Mouse (Mus musculus) left cerebral cortex, adult 11 months (tissue): ENCODE data around the gene Cd40.

Source experiments
- DNase-seq: peaks from one replicate; pipeline ENCODE4 v3.0.0; 2022; ENCODE audit warnings: low spot score

The Cd40 gene

DNA sequence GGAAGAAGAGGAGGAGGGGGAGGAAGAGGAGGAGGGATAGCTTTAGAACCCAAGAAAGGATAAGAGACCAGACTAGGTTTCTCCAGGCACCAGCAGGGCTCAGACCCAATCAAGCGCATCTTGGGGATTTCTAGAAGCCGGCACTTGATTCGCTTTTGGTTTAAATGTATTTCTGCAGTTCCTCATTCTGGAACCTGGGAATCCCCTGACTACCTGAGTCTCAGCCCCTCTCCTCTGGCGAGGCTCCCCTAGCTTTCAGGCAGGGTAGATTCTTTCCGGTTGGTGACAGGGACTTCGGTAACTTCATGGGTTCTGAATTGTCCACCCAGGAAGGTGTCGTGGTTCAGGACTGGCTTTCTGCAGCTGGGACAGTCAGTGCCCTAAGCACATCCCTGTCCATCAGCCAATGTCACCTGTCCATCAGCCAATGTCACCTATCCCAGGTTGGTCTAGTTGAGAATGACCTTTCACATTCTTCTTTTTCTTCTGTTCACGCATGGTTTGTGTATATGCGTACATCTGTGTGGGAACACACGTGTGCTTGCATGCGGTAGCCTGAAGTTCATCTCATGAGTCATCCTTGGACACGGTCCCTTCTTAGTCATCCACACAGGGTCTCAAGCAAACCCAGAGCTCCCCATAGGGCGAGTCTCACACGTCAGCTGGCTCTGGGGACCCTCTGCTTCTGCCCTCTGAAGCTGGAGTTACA, 1.1 kb downstream of the Cd40 start:
- DNase-seq = no peak

DNA sequence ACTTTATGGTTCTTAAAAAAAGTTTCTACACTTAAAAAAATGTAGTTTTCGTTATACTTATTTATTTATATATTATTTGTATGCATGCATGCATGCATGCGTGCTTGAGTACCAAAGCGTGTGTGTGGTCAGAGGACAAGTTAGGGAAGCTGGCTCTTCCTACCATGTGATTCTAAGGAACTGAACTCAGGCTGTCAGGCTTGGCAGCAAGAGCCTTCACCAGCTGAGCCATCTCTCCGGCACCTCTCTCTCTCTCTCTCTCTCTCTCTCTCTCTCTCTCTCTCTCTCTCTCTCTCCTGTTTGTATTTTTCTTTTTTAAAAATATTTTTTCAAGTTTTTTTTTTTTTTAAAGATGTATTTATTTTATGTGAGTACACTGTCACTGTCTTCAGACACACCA, 4.5 kb downstream of the Cd40 start:
- DNase-seq = no peak

DNA sequence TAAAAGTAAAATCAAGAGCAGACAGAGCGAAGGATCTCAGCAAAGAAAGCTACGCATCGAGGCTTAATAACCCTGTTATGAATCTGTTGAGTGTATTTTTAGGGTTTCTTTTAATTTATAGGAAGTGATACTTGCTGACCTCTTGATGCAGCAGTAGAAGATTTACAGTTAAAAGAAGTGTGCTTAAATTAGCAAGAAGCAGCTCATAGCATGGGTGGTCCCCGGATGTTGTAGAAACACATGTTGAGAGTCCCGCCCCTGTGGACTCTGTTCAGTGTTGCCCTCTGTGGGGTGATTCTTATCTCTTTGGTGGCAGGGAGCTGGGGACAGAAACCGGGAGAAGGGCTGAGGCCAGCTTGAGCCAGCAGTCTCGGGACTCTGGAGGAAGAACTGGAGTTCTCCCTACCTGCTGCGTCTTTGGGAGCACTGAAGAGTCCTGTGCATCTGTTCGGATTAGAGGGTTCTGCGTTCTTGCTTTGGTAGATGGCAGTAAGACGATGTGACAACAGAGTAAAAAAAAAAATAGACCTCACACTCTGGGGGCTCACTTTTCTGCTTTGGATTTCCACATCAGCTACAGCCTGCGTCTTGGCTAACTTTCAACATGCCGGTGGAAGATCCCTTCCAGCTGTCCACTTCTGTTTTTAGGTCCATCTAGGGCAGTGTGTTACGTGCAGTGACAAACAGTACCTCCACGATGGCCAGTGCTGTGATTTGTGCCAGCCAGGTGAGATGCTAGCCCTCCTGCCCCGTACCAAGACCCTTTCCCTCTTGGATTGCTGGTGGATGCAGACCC, 6.4 kb downstream of the Cd40 start:
- DNase-seq = no peak

DNA sequence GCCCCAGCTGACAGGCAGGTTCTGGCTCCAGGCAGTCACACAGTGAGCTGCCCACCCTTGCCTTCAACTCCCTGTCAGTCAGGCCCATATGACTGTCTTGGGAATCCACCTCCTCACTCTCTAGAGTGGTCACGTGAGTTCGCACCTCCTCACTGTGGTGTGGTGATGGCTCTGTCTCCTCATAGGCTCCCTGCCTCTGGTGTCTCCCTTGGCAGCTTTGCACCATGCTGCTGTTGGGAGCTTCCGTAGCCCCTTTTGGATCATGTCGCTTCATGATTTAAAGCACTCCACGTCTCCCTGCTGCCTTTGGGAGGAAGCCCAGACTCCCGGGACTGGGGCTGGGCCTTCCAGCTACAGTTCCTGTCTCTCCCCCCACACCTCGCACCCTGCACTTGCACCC, 9.1 kb downstream of the Cd40 start:
- DNase-seq = no peak

DNA sequence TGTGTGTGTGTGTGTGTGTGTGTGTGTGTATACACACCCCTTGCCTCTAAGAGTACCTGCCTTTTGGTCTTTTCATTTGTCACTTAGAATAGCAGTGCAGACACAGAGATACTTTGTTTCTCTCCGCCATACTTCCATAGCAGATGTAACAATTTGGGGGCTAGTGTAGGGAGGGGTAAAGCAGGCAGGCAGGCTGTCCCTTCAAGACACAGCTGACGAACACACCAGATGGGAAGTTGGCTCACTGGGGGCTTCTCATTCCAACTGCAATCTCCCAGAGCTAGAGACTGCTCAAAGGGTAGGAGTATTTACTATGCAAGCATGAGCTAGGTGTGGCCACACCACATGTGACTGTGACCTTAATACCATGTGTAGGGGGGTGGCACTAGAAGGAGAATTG, 13.4 kb downstream of the Cd40 start:
- DNase-seq = no peak

DNA sequence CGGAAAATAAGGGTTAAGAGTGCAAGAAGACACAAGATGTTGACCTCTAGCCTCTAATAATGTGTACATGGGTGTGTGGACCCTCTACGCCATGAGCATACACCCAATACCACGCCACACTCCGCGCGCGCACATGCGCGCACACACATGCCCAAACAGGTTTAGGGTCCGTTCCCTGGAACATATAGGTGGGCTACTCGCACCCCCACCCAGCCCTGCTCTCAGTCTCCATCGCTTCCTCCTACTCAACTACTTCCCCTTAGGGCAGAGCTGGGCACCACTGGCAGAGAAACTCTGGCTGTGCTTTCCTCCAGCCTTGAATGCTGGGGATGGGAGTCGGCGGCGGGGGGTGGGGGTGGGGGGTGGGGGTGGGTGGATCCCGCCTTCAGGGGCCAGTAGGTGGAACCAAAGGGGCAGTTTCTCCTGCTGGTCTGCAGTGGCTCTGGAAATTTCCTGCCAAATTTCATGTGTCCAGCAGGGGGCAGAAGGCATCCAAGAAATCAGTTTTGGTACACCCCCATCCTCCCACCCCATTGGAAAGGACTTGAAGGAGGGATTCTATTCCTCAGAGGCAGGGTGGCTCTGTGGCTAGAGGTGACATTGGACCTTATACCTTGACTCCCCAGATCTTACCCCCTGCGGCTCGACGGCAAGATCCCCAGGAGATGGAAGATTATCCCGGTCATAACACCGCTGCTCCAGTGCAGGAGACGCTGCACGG, 14.8 kb downstream of the Cd40 start:
- no peak for DNase-seq

DNA sequence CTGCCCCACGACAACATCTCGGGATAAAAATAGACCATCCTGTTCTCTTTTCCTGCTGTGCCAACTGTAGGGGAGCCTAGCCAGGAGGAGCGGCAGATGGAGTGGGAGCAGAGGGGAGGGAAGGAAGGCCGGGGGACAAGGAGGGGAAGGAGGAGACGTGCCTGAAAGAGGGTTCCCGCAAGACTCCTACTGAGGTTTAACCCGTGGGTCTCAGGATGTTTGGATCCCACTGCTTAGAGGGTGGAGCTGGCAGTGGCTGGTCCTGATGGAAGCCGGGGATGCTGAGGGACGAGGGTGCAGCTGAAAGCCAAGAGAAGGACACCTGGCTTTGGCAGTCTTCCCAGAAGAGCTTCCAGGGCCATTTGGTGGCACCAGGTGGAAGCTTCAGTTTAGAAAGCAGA, 18.0 kb downstream of the Cd40 start:
- DNase-seq = no peak

DNA sequence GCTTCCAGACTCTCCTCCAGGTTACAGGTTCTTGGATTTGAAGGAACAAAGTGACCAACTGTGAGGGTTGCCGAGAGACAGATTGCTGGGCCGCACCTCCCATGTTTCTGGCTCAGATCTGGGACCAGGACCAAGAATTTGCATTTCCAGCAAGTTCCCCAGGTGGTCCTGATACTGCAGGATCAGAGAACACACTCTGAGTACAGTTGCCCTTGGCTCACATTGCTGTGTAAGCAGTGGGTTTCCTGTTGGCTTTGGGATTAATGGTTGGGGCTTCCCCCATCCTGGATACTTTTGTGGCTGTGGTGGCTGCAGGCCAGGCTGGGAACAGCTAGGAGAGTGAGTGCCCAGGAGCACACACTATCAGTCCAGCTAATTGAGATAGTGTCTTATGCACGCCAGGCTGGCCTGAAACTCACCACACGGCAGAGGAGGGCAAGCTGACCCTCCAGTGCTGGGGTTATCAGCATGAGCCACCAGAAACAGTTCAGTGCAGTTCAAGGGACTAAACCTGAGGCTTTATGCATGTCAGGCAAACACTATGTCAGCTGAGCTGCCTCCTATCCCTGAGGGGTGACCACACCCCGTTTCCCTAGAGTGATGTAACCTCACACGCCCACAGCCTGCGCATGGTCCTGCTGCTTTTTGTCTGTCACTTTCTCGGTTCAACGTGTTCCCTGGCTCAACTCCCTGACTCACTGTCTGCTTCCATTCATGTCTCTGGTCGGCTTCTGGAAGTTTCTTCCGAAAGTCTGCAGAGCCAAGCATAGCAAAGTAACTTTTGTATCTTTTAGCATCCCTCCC, 18.9 kb downstream of the Cd40 start:
- DNase-seq = no peak

DNA sequence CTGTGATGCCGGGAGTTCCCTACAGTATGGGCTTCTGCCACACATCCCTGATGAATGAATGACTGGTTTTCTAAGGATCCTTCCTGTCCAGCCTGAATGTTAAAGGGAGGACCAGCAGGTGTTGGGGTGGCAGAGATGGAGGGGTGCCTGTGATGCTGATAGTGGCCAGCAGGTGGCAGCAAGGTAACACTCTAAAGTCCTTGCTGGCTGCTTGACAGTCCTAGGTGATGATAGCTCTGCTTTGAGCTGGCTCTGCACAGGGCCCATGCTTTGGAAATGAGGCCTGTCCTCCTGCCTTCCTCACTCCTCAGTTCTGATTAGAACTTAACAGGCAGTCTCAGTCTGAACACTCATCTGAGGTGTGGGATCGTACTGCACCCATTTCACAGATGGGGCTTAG, 19.5 kb downstream of the Cd40 start:
- DNase-seq = peak; percentile 80

DNA sequence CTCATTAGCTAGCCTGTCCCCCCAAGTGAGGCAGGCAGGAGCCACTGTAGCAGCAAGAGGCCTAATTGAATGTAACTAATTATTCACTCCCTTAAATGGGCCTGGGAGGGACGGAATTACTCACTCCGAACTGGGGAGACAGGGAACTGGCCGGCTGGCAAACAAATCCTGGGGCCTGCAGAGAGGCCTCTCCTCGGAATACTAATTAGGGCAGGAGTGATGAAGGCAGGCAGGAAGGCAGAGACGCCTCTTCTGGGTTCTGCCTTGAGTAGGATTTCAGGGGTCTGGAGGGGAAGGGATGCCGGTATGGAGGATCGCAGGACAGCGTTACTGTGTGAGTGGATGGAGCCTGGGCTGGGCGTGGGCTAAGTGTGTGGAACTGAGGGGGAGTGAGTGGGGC, 21.6 kb downstream of the Cd40 start:
- no peak for DNase-seq

DNA sequence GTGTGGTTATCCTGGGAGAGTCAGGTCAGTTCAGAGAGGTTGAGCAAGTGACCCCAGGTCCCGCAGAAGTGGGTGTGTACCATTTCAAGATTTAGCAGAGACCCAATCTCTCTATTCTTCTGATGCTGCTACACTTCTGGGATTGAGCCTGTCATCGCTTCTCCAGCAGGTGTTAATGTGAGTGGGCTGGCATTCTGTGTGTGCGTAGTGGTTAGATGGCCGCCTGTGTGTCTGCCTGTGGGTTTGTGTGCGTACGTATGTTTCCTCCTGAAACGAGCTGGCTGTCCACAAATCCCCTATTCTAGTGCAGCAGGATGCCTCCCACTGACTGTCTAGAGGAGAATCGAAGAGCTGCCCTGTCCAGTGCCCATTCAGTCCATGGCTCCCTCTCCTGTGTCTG, 22.6 kb downstream of the Cd40 start:
- DNase-seq = no peak

DNA sequence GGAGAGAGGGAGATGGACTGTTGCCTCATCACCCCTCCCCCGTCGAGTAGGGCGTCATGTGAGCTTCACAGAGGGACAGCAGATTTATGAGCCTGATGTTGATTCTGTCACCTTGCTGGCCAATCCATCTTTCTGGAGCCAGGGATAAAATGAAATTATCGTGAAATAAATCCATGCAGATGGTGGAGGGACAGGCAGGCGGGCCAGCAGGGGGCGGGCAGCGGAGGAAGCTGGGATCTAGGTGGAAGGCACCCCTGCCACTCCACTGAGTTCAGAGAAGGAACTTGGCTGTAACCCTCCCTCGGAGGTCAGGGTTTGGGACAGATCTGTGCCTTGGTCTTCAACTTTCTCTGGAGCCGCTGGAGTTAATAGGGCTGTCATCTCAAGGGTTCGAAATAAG, 23.2 kb downstream of the Cd40 start:
- no peak for DNase-seq

DNA sequence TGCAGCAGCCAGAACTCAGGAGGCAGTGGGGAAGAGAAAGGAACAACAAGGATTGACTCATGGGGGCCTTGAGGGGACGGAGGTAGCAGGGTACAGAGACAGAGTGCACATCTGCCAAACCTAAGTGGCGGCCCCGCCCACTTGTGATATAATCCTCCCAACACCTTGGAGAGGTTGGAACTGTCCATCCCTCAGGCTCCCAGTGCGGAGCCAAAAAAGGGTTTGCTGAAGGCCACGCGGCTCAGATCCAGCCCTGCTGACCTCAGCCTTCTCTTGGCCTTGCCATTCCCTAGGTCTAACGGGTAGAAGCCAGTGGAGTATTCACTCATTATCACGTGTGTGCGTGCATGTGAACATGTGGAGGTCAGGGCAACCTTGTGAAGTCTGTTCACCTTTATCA, 25.2 kb downstream of the Cd40 start:
- no peak for DNase-seq

DNA sequence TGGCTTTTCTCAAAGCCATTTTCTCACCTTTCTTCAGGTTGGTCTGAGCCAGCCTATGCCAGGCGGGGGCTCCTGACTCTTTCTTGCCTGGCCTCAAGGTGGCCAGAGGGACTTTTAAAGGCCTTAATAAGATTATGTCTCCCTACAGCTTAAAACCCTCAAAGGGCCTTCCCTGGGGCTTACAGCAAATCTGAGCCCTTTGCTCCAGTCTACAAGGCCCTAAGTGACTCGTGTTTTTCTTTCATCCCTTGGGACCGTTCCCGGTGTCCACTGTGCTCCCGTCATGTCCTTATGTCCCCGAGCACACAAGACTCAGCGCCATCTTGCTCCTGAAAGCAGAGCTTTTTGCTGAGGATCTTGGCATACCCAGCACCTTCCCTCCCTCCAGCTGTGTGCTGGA, 25.8 kb downstream of the Cd40 start:
- no peak for DNase-seq

DNA sequence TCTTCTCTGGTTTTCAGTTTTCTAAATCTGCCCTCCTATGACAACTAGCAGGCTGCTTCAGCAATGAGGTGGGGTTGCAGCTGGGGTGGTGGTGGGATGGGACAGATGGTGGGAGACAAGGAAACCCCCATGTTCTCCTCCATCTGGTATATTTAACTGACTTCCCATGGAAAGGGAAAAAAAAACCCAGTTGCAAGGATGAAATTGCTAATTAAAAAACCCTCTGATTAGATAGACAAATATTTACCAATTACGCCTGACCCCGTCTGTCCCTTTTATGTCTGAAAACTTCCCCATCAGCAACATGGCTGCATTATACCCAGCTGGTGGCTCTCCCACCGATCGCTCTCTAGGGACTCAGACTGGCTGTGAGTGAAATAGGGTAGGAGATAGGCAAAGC, 31.2 kb downstream of the Cd40 start:
- no peak for DNase-seq

DNA sequence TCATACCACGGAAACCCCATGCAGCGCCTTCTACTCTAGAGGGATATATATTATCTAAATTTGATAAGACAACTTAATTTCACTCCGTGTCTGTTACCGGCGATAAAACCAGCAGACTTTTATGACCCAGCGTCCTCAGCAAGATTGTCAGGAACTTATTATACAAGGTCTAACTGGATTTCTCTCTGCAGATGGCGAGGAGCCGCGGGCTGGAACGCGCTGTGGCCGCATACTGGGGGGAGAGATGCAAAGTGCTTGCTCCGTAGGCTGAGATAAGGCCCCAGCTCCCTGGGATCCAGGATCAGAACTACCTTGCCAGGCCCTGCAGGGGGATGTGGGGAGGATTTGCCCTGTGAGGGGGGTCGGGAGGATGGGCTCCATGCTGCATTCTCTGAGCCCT, 34.0 kb downstream of the Cd40 start:
- no peak for DNase-seq

DNA sequence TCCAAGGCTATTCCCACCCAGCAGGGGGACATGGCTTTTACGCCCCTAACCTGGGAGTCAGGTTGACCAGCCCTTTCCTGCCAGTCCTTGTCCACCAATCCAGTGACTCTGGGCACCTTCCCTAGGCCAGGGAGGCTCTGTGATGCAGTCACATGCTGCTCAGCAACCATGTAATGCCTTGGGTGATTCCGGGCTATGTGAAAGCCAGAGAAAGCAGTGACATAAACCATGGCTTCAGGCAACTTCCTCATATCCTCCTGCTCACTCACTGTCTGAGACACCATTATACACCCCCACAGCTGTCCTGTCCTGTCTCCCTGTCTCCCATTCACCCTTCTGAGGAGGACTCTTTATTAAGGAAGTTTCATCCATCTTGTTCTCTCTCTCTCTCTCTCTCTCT, 35.2 kb downstream of the Cd40 start, which contains the start of gene 1700025C18Rik:
Gene 1700025C18Rik (minus strand): TSS at position 101 of the 400 bp plus-strand sequence.
- DNase-seq = no peak

DNA sequence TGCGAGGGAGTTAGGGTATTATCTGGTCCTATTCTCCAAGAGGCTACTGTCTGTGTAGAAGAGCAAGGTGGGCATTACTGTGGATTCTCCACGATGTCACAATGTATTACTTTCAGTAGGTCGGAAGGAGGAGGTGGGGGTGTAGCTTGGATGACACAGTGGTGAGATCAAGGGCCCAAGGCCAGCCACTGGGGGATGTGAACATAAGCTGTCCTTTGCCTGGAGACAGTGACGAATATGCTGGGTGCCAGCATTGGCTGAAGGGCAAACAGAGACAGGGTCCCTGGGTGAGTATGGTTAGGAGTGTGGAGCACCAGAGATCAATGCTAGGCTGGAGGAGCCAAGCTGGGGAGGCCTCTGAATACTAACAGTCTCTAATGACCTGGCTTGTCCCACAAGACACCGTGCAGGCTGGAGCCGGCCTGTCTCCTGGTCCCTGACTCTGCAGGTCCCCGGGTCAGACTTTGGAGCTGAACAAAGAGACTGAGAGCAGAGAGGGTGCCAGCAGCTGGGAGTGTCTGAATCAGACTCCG, 36.1 kb downstream of the Cd40 start:
- no peak for DNase-seq

DNA sequence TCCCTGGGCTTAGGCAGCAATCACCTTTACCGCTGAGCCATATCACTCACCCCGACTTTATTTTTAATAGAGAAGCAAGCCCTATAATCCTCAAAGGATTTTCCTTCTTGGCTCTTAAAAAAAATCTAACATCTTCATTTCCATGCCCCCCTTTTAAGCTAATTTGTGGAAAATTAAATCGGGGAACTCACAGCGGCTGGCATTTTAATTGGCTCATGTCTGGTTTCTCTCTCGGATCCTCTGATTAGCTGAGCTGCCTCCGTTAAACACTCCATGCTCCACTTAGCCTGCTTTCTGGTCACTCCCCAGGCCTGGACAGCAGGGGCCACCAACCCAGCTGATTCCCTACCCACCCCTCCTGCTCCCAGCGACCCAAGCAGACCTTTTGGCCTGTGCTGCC, 37.0 kb downstream of the Cd40 start:
- no peak for DNase-seq

DNA sequence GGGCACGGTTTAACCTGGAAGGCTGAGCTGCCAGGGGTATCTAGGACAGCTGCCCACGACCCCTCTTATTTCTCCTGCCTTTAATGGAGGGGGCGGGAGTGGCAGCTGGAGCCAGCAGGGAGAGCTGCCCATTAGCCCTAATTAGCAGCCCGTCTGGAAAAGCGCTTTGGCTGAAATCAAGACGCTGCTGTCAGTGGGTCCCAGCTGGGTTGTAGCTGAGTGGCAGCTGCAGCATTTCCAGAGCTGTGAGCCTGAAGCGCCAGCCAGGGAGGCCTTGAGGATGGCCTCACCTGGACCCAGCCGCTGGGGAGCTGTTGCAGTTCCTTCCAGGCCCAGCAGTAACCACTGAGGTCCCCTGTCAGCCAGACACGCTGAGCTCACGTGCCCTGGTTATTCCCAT, 40.9 kb downstream of the Cd40 start:
- no peak for DNase-seq

DNA sequence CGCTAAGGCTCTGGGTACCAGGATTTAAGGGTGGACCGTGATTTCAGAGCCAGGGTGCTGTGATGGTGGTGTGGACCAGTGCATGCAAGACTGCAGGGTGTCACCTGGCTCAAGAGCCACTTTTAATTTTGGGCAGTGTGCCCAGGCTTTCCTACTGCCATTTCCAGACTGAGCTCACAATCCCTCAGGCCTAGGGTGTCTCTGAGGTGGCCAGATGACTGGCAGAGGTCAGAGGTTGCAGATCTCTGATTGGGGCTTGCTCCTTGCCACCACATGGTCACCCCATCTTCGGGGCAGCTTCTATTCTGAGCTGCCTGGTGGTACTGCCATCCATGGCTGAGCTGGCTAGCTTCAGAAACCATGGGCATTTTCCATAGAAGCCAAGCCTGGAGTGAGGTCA, 43.4 kb downstream of the Cd40 start:
- no peak for DNase-seq

DNA sequence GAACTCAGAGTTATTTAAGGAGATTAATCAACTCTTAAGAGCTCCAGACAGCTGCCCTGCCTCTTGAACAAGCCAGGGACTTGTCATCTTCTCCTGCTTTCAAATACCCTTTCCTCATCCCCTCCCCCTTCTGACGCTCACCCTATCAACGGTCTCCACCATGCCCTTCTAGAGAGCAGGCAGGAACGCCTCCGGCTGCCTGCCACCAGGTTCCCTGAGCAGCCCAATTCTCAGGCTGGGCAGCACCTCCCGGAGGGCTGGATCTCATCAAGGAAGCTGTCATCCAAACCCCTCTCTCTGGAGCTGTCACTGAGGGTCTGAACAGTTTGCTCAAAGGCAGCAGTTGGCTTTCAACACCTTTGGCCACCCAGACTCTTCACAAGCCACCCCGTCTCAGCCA, 45.3 kb downstream of the Cd40 start:
- DNase-seq = no peak
